ENCODE assay signal across 8 mouse cellular contexts in genomic region chr12:81485311-81485710, GRCm38 (mm10). TPM values are rescaled to one million over a fixed set of nuclear protein-coding genes. Genes with fewer than 3 reads are reported as not detected.
DNase-seq lines count a peak whose midpoint lies in the region; ATAC-seq and TF ChIP-seq lines count a peak whose summit lies in the region.

No protein-coding gene starts in this region.

- TF ChIP-seq CTCF in E14TG2a.4 (conservative IDR thresholded peaks at IDR 0.05; ENCODE audit: low read length): no peak

- ATAC-seq in heart, embryonic 11.5 days (replicated peaks; ENCODE audit: insufficient number of reproducible peaks, low FRiP score, low TSS enrichment): no peak
- 0 out of 2 replicates have a peak, but pooled peaks have one; percentile 43 for ATAC-seq in forebrain, embryonic 11.5 days (replicated peaks; ENCODE audit: low FRiP score)
- 0 out of 2 replicates have a peak, but pooled peaks have one; percentile 8 for ATAC-seq in limb, embryonic 15.5 days (ENCODE audit: insufficient number of reproducible peaks, low FRiP score, low TSS enrichment, low read depth)

- H3K27me3 ChIP-seq in heart, embryonic 11.5 days (ENCODE audit: control insufficient read depth, insufficient read depth, low read length): no peaks in the 10 kb centered on the region
- no peaks in the 10 kb centered on the region for H3K27me3 ChIP-seq in E14TG2a.4 (ENCODE audit: insufficient read depth, low read length)
- no peaks in the 10 kb centered on the region for H3K27me3 ChIP-seq in forebrain, embryonic 11.5 days (ENCODE audit: control insufficient read depth, insufficient read depth, low read length)
- H3K27me3 ChIP-seq in limb, embryonic 15.5 days: no peaks in the 10 kb centered on the region

- H3K36me3 ChIP-seq in heart, embryonic 11.5 days (ENCODE audit: control insufficient read depth, insufficient read depth, low read length): no peaks in the 10 kb centered on the region
- no peaks in the 10 kb centered on the region for H3K36me3 ChIP-seq in E14TG2a.4 (ENCODE audit: insufficient read depth, low read length)
- H3K36me3 ChIP-seq in forebrain, embryonic 11.5 days (ENCODE audit: control insufficient read depth, insufficient read depth, low read length): no peaks in the 10 kb centered on the region
- H3K36me3 ChIP-seq in limb, embryonic 15.5 days: no peaks in the 10 kb centered on the region

- intact Hi-C loops in left cerebral cortex, postnatal 4 days (cut with DNase I): no loop called here

- H3K4me3 ChIP-seq in heart, embryonic 11.5 days (ENCODE audit: low read depth, low read length): peak overlapping the region; percentile 63
- peak overlapping the region; percentile 88 for H3K4me3 ChIP-seq in E14TG2a.4 (replicated peaks; ENCODE audit: low read length)
- H3K4me3 ChIP-seq in forebrain, embryonic 11.5 days (ENCODE audit: low read depth, low read length): peak overlapping the region; percentile 55
- peak overlapping the region; percentile 75 for H3K4me3 ChIP-seq in limb, embryonic 15.5 days

- peak overlapping the region; percentile 57 for H3K4me2 ChIP-seq in heart, embryonic 11.5 days
- H3K4me2 ChIP-seq in forebrain, embryonic 11.5 days (ENCODE audit: low read depth, low read length, severe bottlenecking): peak overlapping the region; percentile 59
- peak overlapping the region; percentile 54 for H3K4me2 ChIP-seq in limb, embryonic 15.5 days

- no peaks in the 10 kb centered on the region for H3K4me1 ChIP-seq in heart, embryonic 11.5 days (ENCODE audit: control insufficient read depth, insufficient read depth, low read length)
- peaks cover 5% of the 10 kb centered on the region for H3K4me1 ChIP-seq in E14TG2a.4 (replicated peaks; ENCODE audit: low read depth, low read length)
- no peaks in the 10 kb centered on the region; the same call in 1 of the 2 replicates for H3K4me1 ChIP-seq in forebrain, embryonic 11.5 days (replicated peaks; ENCODE audit: control insufficient read depth, insufficient read depth, low read length)
- H3K4me1 ChIP-seq in limb, embryonic 15.5 days: peaks cover 4% of the 10 kb centered on the region

- 40% methylated on average over 6 of the region's 6 CpGs for WGBS in heart, embryonic 11.5 days (ENCODE audit: insufficient replicate concordance)
- WGBS in forebrain, embryonic 11.5 days: 42% methylated on average over 6 of the region's 6 CpGs
- 42% methylated on average over 6 of the region's 6 CpGs for WGBS in limb, embryonic 15.5 days

- no peaks in the 10 kb centered on the region for H3K9me3 ChIP-seq in heart, embryonic 11.5 days (replicated peaks; ENCODE audit: control insufficient read depth, low read length)
- peaks cover 26% of the 10 kb centered on the region for H3K9me3 ChIP-seq in E14TG2a.4 (ENCODE audit: low read length)
- no peaks in the 10 kb centered on the region for H3K9me3 ChIP-seq in forebrain, embryonic 11.5 days (ENCODE audit: control insufficient read depth, low read length)
- no peaks in the 10 kb centered on the region for H3K9me3 ChIP-seq in limb, embryonic 15.5 days

- DNase-seq in heart, postnatal 4 days: no peak
- DNase-seq in forebrain, embryonic 11.5 days (ENCODE audit: low spot score): no peak
- peak; percentile 4 for DNase-seq in thymus, postnatal 25 days
- no peak for DNase-seq in urinary bladder, adult 2 months (ENCODE audit: low spot score)
- no peak for DNase-seq in left cerebral cortex, postnatal 4 days

- H3K9ac ChIP-seq in heart, embryonic 11.5 days (ENCODE audit: low read depth, low read length): no peak overlapping the region
- H3K9ac ChIP-seq in forebrain, embryonic 11.5 days (ENCODE audit: low read length): peak overlapping the region; percentile 67; the same call in 1 of the 2 replicates
- no peak overlapping the region for H3K9ac ChIP-seq in limb, embryonic 15.5 days

- no peak overlapping the region; the same call in 1 of the 2 replicates for H3K27ac ChIP-seq in heart, embryonic 11.5 days (ENCODE audit: low read depth, low read length)
- no peak overlapping the region for H3K27ac ChIP-seq in forebrain, embryonic 11.5 days (ENCODE audit: low read depth, low read length)
- peak overlapping the region; percentile 97; the same call in 1 of the 2 replicates for H3K27ac ChIP-seq in limb, embryonic 15.5 days

RNA-seq across cellular contexts. Expression of gene Cox16, which starts 0.4 kb away (rescaled TPM):
- 93.4 and 109 TPM in 2 replicates for polyA plus RNA-seq in heart, embryonic 11.5 days (2014; fragmentation: Nextera tagmentation; extraction: Ambion mirVana)
- total RNA-seq in heart, postnatal 4 days (2021): 10 to 100 TPM; 61.2 to 66.8 TPM
- polyA plus RNA-seq in forebrain, embryonic 11.5 days (2014; fragmentation: Nextera tagmentation; extraction: Ambion mirVana): 112 and 121 TPM in 2 replicates
- polyA plus RNA-seq in limb, embryonic 15.5 days (2015; fragmentation: Nextera tagmentation; extraction: Ambion mirVana): 115 and 123 TPM in 2 replicates
- polyA plus RNA-seq in urinary bladder, adult 2 months (2012; rRNA removed): 73.2 and 88.9 TPM in 2 replicates
- total RNA-seq in left cerebral cortex, postnatal 4 days (2021): 10 to 100 TPM; 39.8 to 53.3 TPM

RNA-seq across cellular contexts. Expression of gene Gm20498, which starts 47.4 kb away (rescaled TPM):
- 32.9 and 36.3 TPM in 2 replicates for polyA plus RNA-seq in heart, embryonic 11.5 days (2014; fragmentation: Nextera tagmentation; extraction: Ambion mirVana)
- total RNA-seq in heart, postnatal 4 days (2021): 10 to 100 TPM; 31.8 to 34.8 TPM
- polyA plus RNA-seq in forebrain, embryonic 11.5 days (2014; fragmentation: Nextera tagmentation; extraction: Ambion mirVana): 25.1 and 28.0 TPM in 2 replicates
- 25.2 and 27.3 TPM in 2 replicates for polyA plus RNA-seq in limb, embryonic 15.5 days (2015; fragmentation: Nextera tagmentation; extraction: Ambion mirVana)
- polyA plus RNA-seq in urinary bladder, adult 2 months (2012; rRNA removed): 14.6 and 20.0 TPM in 2 replicates
- total RNA-seq in left cerebral cortex, postnatal 4 days (2021): 10 to 100 TPM; 31.2 to 34.2 TPM

RNA-seq across cellular contexts. Expression of gene Synj2bp, which starts 47.4 kb away (rescaled TPM):
- polyA plus RNA-seq in heart, embryonic 11.5 days (2014; fragmentation: Nextera tagmentation; extraction: Ambion mirVana): 35.0 and 40.0 TPM in 2 replicates
- 10 to 100 TPM; 37.5 to 37.6 TPM for total RNA-seq in heart, postnatal 4 days (2021)
- 30.9 and 34.9 TPM in 2 replicates for polyA plus RNA-seq in forebrain, embryonic 11.5 days (2014; fragmentation: Nextera tagmentation; extraction: Ambion mirVana)
- polyA plus RNA-seq in limb, embryonic 15.5 days (2015; fragmentation: Nextera tagmentation; extraction: Ambion mirVana): 32.2 and 35.0 TPM in 2 replicates
- polyA plus RNA-seq in urinary bladder, adult 2 months (2012; rRNA removed): 36.6 and 38.0 TPM in 2 replicates
- 10 to 100 TPM; 20.1 to 24.2 TPM for total RNA-seq in left cerebral cortex, postnatal 4 days (2021)
